Mouse (Mus musculus): ENCODE data around the gene Olfr1097.

Gene Olfr1097

GRCm38 (mm10) chr2:86892116-86892515 is at the start of gene Olfr1097:
TSS of gene Olfr1097 (minus strand) at chr2:86892216.
- DNase-seq (ENCODE audit: low spot score in 2 of 2): no peak

- DNase-seq (ENCODE audit: low spot score in 2 of 2): peak in 1 of 2 experiments; percentile 9
These were observed 34.5 kb upstream of the Olfr1097 start for GRCm38 (mm10) chr2:86926557-86926956.

GRCm38 (mm10) chr2:86924445-86924844 is 32.4 kb upstream of the Olfr1097 start, which contains the start of gene Olfr1098:
TSS of gene Olfr1098 (minus strand) at chr2:86924545.
- no peak for DNase-seq (ENCODE audit: low spot score in 2 of 2)

GRCm38 (mm10) chr2:86905647-86906046 is 13.6 kb upstream of the Olfr1097 start:
- DNase-seq (ENCODE audit: low spot score in 2 of 2): no peak

- DNase-seq (ENCODE audit: low spot score in 2 of 2): no peak
These were observed 17.3 kb downstream of the Olfr1097 start, which contains the start of gene Gm13723 for GRCm38 (mm10) chr2:86874702-86875101. TSS of gene Gm13723 (minus strand) at chr2:86874802.

- DNase-seq (ENCODE audit: low spot score in 2 of 2): no peak
These were observed 40.4 kb downstream of the Olfr1097 start, which contains the start of gene Olfr1095 for GRCm38 (mm10) chr2:86851596-86851995. TSS of gene Olfr1095 (minus strand) at chr2:86851696.
